Mouse (Mus musculus): ENCODE results near the gene Grip2. TPM values are rescaled to one million over a fixed set of nuclear protein-coding genes. Genes with fewer than 3 reads are reported as not detected.

Grip2 gene
- polyA plus RNA-seq, 1 experiment from 2014 or later, result 13.6 TPM

DNA sequence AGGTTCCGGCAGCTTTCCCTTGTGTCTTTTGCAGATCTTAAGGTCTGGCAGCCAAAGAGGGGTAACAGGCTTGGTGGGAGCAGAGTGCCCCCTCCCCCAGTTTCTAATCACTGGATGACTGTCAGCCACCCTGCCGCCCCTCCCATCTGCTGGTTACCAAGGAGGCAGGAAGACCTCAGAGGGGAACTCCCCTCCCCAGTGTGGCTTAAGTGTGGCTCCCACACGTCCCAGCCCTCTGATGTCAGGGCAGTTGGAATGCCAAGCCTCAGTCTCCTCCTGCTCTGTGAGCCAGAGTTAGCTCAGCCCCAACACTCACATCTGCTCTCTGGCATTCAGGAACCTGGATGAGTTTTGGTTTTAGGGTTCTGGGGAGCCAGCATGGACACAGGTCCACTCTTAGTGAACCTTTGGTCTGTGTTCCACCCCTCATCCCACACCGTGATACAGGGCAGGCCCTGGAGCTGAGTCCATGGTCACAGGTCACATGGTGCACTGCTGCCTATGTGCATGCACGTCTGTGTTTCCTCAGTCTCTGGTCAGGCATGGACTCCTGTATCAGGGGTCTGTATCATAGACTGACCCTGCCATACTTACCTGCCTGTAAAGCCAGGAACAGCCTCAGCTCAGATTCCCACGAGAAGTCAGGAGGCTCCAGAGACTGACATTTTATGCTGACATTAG lies 98.0 kb downstream of the Grip2 start:
- WGBS, result 35% methylated on average over 6 of the region's 6 CpGs
- Histone ChIP-seq H3K27ac (ENCODE audit: low read length) (peak overlapping the region; percentile 1; the same call in 1 of the 2 replicates), H3K36me3 (ENCODE audit: control insufficient read depth, insufficient read depth) (peaks cover 14% of the 10 kb centered on the region), H3K27me3 (replicated peaks; ENCODE audit: control insufficient read depth, insufficient read depth, low read length) (no peaks in the 10 kb centered on the region), H3K4me2 (ENCODE audit: low read length) (no peak overlapping the region), H3K9ac (replicated peaks; ENCODE audit: low read depth, low read length) (no peak overlapping the region), H3K4me1 (replicated peaks; ENCODE audit: control insufficient read depth, insufficient read depth, low read length) (peaks cover 36% of the 10 kb centered on the region), H3K4me3 (replicated peaks; ENCODE audit: low read length) (no peak overlapping the region), H3K9me3 (ENCODE audit: control insufficient read depth, low read length) (no peaks in the 10 kb centered on the region)
- no peak for ATAC-seq

GRCm38 (mm10) chr6:91727361-91727760 lies 99.7 kb downstream of the Grip2 start:
- H3K9me3 ChIP-seq (ENCODE audit: control insufficient read depth, low read length), result no peaks in the 10 kb centered on the region
- no peak overlapping the region for H3K27ac ChIP-seq (ENCODE audit: low read length)
- peaks cover 26% of the 10 kb centered on the region for H3K36me3 ChIP-seq (ENCODE audit: control insufficient read depth, insufficient read depth)
- no peak for ATAC-seq
- no peak overlapping the region for H3K4me3 ChIP-seq (replicated peaks; ENCODE audit: low read length)
- H3K4me1 ChIP-seq (replicated peaks; ENCODE audit: control insufficient read depth, insufficient read depth, low read length), result peaks cover 36% of the 10 kb centered on the region
- 74% methylated on average over 1 of the region's 1 CpGs for WGBS
- no peak overlapping the region for H3K9ac ChIP-seq (replicated peaks; ENCODE audit: low read depth, low read length)
- no peak overlapping the region for H3K4me2 ChIP-seq (ENCODE audit: low read length)
- no peaks in the 10 kb centered on the region for H3K27me3 ChIP-seq (replicated peaks; ENCODE audit: control insufficient read depth, insufficient read depth, low read length)

GRCm38 (mm10) chr6:91721215-91721701 lies 105.8 kb downstream of the Grip2 start:
- H3K9me3 ChIP-seq (ENCODE audit: control insufficient read depth, low read length), result no peaks in the 10 kb centered on the region
- H3K4me1 ChIP-seq (replicated peaks; ENCODE audit: control insufficient read depth, insufficient read depth, low read length), result peaks cover 36% of the 10 kb centered on the region
- WGBS, result 40% methylated on average over 12 of the region's 12 CpGs
- no peaks in the 10 kb centered on the region for H3K27me3 ChIP-seq (replicated peaks; ENCODE audit: control insufficient read depth, insufficient read depth, low read length)
- H3K9ac ChIP-seq (replicated peaks; ENCODE audit: low read depth, low read length), result no peak overlapping the region
- no peak overlapping the region for H3K27ac ChIP-seq (ENCODE audit: low read length)
- no peak overlapping the region for H3K4me3 ChIP-seq (replicated peaks; ENCODE audit: low read length)
- ATAC-seq, result no peak
- H3K36me3 ChIP-seq (ENCODE audit: control insufficient read depth, insufficient read depth), result peaks cover 23% of the 10 kb centered on the region
- H3K4me2 ChIP-seq (ENCODE audit: low read length), result no peak overlapping the region

- Histone ChIP-seq H3K36me3 (ENCODE audit: control insufficient read depth, insufficient read depth) (peaks cover 18% of the 10 kb centered on the region), H3K4me3 (replicated peaks; ENCODE audit: low read length) (no peak overlapping the region), H3K27ac (ENCODE audit: low read length) (peak overlapping the region; percentile 62; the same call in 1 of the 2 replicates), H3K4me2 (ENCODE audit: low read length) (peak overlapping the region; percentile 26), H3K9me3 (ENCODE audit: control insufficient read depth, low read length) (no peaks in the 10 kb centered on the region), H3K9ac (replicated peaks; ENCODE audit: low read depth, low read length) (0 out of 2 replicates have a peak overlapping the region, but pooled peaks have one; percentile 28), H3K4me1 (replicated peaks; ENCODE audit: control insufficient read depth, insufficient read depth, low read length) (peaks cover 36% of the 10 kb centered on the region), H3K27me3 (replicated peaks; ENCODE audit: control insufficient read depth, insufficient read depth, low read length) (no peaks in the 10 kb centered on the region)
- WGBS, result 65% methylated on average over 4 of the region's 4 CpGs
- peak; percentile 21 for ATAC-seq
These were observed 106.3 kb downstream of the Grip2 start for GRCm38 (mm10) chr6:91720588-91721214.

GRCm38 (mm10) chr6:91719865-91720533 lies 107.1 kb downstream of the Grip2 start:
- WGBS, result 0% methylated on average over 9 of the region's 9 CpGs

GRCm38 (mm10) chr6:91719042-91719747 lies 107.9 kb downstream of the Grip2 start:
- peak overlapping the region; percentile 83 for H3K27ac ChIP-seq (ENCODE audit: low read length)
- WGBS, result 33% methylated on average over 6 of the region's 6 CpGs
- no peak overlapping the region for H3K4me3 ChIP-seq (replicated peaks; ENCODE audit: low read length)
- H3K36me3 ChIP-seq (ENCODE audit: control insufficient read depth, insufficient read depth), result peaks cover 12% of the 10 kb centered on the region
- H3K4me2 ChIP-seq (ENCODE audit: low read length), result no peak overlapping the region
- ATAC-seq, result peak; percentile 74
- peak overlapping the region; percentile 45; the same call in 1 of the 2 replicates for H3K9ac ChIP-seq (replicated peaks; ENCODE audit: low read depth, low read length)
- H3K27me3 ChIP-seq (replicated peaks; ENCODE audit: control insufficient read depth, insufficient read depth, low read length), result no peaks in the 10 kb centered on the region
- H3K4me1 ChIP-seq (replicated peaks; ENCODE audit: control insufficient read depth, insufficient read depth, low read length), result peaks cover 36% of the 10 kb centered on the region
- H3K9me3 ChIP-seq (ENCODE audit: control insufficient read depth, low read length), result no peaks in the 10 kb centered on the region

More at GRCm38 (mm10) chr6:91719865-91720533, 107.1 kb downstream of the Grip2 start:
- peak; percentile 78 for ATAC-seq
- H3K4me3 ChIP-seq (replicated peaks; ENCODE audit: low read length), result no peak overlapping the region
- H3K36me3 ChIP-seq (ENCODE audit: control insufficient read depth, insufficient read depth), result peaks cover 16% of the 10 kb centered on the region
- peak overlapping the region; percentile 26 for H3K4me2 ChIP-seq (ENCODE audit: low read length)
- peak overlapping the region; percentile 45; the same call in 1 of the 2 replicates for H3K9ac ChIP-seq (replicated peaks; ENCODE audit: low read depth, low read length)
- H3K27ac ChIP-seq (ENCODE audit: low read length), result peak overlapping the region; percentile 83
- no peaks in the 10 kb centered on the region for H3K9me3 ChIP-seq (ENCODE audit: control insufficient read depth, low read length)
- peaks cover 36% of the 10 kb centered on the region for H3K4me1 ChIP-seq (replicated peaks; ENCODE audit: control insufficient read depth, insufficient read depth, low read length)
- no peaks in the 10 kb centered on the region for H3K27me3 ChIP-seq (replicated peaks; ENCODE audit: control insufficient read depth, insufficient read depth, low read length)

DNA sequence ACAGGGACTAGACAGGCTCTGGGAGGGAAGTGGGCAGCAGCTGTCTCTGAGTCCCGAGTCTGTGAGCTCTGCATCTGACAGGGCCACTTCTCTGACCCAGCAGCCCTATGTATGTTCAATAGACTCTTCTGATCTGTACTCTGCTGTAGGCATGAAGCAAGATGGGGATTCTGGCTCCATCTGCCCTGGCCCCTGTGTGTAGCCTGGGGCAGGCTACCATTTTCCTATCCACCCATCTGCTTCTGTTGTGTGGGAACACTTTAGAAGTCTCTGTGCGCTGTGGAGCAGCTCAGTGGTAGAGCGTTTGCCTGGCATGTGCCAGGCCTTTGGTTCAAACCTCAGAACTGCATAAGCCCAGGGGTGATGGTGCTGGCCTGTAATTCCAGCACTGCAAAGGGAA lies 108.4 kb downstream of the Grip2 start:
- Histone ChIP-seq H3K4me1 (replicated peaks; ENCODE audit: control insufficient read depth, insufficient read depth, low read length) (peaks cover 37% of the 10 kb centered on the region), H3K9me3 (ENCODE audit: control insufficient read depth, low read length) (no peaks in the 10 kb centered on the region), H3K27ac (ENCODE audit: low read length) (peak overlapping the region; percentile 83), H3K27me3 (replicated peaks; ENCODE audit: control insufficient read depth, insufficient read depth, low read length) (no peaks in the 10 kb centered on the region), H3K4me2 (ENCODE audit: low read length) (no peak overlapping the region), H3K36me3 (ENCODE audit: control insufficient read depth, insufficient read depth) (peaks cover 8% of the 10 kb centered on the region), H3K9ac (replicated peaks; ENCODE audit: low read depth, low read length) (0 out of 2 replicates have a peak overlapping the region, but pooled peaks have one; percentile 6), H3K4me3 (replicated peaks; ENCODE audit: low read length) (no peak overlapping the region)
- peak; percentile 5; the same call in 1 of the 2 replicates for ATAC-seq
- 36% methylated on average over 3 of the region's 3 CpGs for WGBS

DNA sequence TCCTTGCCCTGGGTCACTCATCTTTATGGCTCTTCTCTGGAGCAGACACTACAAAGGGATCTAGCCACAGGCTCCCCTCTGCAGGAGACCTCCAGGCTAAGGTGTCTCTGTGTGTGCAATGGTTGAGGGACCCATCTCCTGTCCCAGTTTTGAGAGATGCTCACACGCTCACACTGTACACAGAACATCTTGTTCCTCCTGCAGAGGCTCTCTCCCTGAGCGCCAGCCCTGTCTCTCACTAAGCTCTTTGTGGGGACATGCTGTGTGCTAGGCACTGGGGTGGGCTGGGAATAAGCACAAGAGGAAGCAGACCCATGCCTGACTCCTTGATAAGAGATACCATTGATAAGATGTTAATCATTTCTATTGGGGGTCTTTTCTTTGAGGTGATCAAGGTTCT lies 109.0 kb downstream of the Grip2 start:
- WGBS, result 74% methylated on average over 2 of the region's 2 CpGs
- H3K36me3 ChIP-seq (ENCODE audit: control insufficient read depth, insufficient read depth), result peaks cover 3% of the 10 kb centered on the region; the same call in 1 of the 2 replicates
- H3K4me1 ChIP-seq (replicated peaks; ENCODE audit: control insufficient read depth, insufficient read depth, low read length), result peaks cover 42% of the 10 kb centered on the region
- H3K9ac ChIP-seq (replicated peaks; ENCODE audit: low read depth, low read length), result no peak overlapping the region
- no peak overlapping the region for H3K4me3 ChIP-seq (replicated peaks; ENCODE audit: low read length)
- ATAC-seq, result no peak
- no peaks in the 10 kb centered on the region for H3K27me3 ChIP-seq (replicated peaks; ENCODE audit: control insufficient read depth, insufficient read depth, low read length)
- H3K9me3 ChIP-seq (ENCODE audit: control insufficient read depth, low read length), result no peaks in the 10 kb centered on the region
- H3K4me2 ChIP-seq (ENCODE audit: low read length), result no peak overlapping the region
- no peak overlapping the region; the same call in 1 of the 2 replicates for H3K27ac ChIP-seq (ENCODE audit: low read length)

All from forebrain, embryonic 16.5 days (tissue).